Mouse (Mus musculus): ENCODE data around the gene Cib1. TPM values are rescaled to one million over a fixed set of nuclear protein-coding genes. Genes with fewer than 3 reads are reported as not detected.

Gene Cib1
- polyA plus RNA-seq, 1 experiment from 2014 or later = 186 TPM

- DNase-seq (ENCODE audit: low spot score) = no peak
Observed at GRCm38 (mm10) chr7:80184968-80185367, 47.6 kb downstream of the Cib1 start.

DNA sequence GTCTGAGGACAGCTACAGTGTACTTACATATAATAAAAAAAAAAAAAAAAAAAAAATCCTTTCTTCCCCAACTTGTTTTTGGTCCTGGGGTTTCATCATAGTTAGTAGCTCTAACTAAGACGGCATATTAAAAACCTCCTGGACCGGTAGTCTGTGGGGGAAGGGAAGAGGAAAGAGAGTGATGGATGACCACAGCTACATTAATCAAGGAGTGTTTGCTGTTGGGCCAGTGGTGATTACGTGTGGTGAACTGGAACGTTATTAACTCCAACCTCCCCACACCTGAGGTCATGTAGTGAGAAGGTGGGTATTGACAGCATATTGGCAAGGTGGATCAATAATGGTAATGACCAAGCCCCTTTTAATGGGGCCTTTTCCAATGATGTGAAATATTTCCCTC, 48.1 kb downstream of the Cib1 start:
- no peak for DNase-seq (ENCODE audit: low spot score)

DNA sequence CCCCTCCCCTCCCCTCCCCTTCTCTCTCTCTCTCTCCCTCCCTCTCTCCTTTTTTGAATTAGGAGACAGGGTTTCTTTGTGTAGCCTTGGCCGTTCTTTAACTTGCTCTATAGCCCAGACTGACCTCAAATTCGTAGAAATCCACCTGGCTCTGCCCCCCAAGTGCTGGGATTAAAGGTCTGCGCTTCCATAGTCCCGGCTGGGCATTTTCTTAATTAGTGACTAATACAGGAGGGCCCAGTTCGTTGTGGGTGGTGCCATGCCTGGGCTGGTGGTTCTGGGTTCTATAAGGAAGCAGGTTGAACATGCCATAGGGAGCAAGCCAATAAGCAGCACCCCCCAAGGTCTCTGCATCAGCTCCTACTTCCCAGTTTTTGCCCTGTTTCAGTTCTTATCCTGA, 48.6 kb downstream of the Cib1 start:
- DNase-seq (ENCODE audit: low spot score) = no peak

DNA sequence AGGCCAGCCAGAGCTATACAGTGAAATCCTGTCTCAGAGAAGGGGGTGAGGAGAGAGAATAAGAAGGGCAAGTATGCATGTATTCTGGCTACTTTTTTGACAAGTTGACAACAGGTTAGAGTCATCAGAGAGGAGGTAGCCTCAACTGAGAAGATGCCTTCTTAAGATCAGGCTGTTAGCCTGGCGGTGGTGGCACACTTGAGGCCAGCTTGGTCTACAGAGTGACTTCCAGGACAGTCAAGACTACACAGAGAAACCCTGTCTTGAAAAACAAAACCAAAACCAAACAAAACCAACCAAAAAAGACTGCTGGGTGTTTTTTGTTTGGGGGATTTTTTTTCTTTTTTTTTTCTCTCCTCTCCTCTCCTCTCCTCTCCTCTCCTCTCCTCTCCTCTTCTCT, 49.1 kb downstream of the Cib1 start:
- DNase-seq (ENCODE audit: low spot score) = no peak

DNA sequence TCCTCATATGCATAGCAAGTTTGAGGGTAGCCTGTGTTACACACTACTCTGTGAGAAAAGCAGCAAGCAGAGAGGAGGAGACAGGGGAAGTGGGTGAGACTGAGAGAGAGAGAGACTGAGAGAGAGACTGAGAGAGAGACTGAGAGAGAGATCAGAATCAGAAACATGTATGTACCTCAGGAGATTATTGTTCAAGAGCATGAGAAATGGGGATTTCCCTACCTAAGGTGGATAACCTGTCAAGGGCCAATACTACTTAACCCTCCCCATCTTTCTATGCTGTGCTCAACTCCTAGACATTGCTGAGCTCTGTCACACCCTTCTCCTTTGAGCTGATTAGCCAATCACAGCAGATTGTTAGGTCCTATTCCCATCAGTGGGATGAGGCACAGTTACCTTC, 50.5 kb downstream of the Cib1 start:
- no peak for DNase-seq (ENCODE audit: low spot score)

GRCm38 (mm10) chr7:80181078-80181477, 51.5 kb downstream of the Cib1 start:
- no peak for DNase-seq (ENCODE audit: low spot score)

DNA sequence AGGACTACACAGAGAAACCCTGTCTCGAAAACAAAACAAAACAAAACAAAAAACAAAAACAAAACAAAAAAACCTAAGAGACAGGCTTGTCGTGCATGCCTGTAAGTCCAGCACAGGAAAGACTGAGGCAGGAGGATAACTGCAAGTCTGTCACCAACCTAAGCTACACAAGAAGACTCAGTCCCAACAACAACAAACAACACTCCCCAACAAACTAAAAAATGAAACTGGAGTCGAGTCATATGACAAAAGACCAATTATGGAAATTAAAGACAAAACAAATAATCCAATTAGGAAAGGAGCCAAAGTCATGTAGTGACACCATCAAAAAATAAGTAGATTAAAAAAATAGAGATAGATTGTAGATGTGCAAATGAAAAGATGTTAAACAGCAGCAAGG, 52.4 kb downstream of the Cib1 start:
- DNase-seq (ENCODE audit: low spot score) = no peak

DNA sequence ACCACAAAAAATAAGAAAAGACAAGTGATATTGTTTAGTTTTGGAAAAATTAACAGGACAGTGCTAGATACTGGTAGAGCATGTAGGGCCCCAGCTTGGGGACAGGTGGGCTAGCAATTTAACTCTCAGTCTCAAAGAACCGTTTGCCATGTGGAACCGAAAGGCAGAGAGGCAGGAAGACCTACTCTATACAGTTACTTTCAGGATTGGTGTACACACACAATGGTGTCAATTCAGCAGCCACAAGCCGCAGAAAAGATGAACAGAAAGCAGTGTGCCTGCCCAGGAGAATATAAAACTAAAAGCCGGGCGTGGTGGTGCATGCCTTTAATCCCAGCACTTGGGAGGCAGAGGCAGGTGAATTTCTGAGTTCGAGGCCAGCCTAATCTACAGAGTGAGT, 52.8 kb downstream of the Cib1 start:
- DNase-seq (ENCODE audit: low spot score) = no peak

DNA sequence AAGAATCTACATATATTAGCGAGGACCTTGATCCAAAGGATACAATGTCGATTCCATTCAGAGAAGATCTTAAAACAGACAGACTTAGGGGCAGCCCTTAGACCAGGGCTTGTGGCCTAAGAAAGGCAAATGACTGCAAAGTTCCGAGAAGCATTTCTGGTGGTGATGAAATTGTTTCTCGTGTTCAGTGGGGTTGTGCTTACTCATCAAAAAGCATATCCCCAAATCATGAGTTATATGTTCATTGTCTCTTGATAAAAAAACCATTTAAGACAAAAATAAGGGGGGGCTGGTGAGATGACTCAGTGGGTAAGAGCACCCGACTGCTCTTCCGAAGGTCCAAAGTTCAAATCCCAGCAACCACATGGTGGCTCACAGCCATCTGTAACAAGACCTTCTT, 53.3 kb downstream of the Cib1 start:
- DNase-seq (ENCODE audit: low spot score) = no peak

DNA sequence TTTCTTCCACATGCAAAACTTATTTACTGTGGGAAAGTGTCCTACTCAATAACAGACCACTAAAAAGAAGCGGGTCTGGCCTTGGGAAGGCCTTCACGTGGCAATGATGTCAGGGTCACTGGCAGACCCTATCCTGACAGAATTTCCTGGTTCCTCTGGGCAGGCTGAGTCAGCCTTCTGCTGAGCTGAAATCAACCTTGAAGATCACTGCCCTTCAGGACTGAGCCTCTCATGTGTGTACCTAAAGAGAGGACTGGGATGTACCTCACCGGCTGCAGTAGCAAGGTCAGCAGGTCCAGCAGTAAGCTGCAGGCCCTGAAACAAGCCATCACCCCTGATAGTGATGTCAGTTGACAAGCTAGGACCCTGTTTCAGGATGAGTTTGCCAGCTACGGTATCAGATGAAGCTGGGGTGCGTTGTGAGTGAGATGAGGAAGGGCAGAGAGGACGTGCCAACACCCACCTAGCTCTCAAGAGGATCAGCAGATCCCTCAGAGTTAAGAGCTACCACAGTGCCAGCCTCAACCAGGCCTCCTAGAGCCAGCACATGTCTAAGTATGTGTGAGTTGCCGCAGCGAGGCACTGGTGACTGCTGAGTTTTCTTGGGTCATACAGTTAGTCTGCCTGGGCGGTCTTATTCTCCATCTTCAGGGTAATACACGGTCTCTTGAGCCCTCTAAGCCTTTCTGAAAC, 54.4 kb downstream of the Cib1 start:
- no peak for DNase-seq (ENCODE audit: low spot score)

- DNase-seq (ENCODE audit: low spot score) = no peak
Observed at GRCm38 (mm10) chr7:80177438-80177837, 55.2 kb downstream of the Cib1 start.

Other genes starting within 250 kb of the Cib1 start
- gene Zfp710, start 208.0 kb downstream of the Cib1 start, polyA plus RNA-seq (2015; fragmentation: Nextera tagmentation; extraction: Ambion mirVana) = 6.5 and 7.3 TPM in 2 replicates
- 322 and 332 TPM in 2 replicates for gene Idh2, start 117.4 kb downstream of the Cib1 start, polyA plus RNA-seq (2015; fragmentation: Nextera tagmentation; extraction: Ambion mirVana)
- gene Sema4b, start 46.0 kb downstream of the Cib1 start, polyA plus RNA-seq (2015; fragmentation: Nextera tagmentation; extraction: Ambion mirVana) = 16.8 and 20.9 TPM in 2 replicates
- gene Gdpgp1, start 52 bp upstream of the Cib1 start, polyA plus RNA-seq (2015; fragmentation: Nextera tagmentation; extraction: Ambion mirVana) = 2.7 and 3.4 TPM in 2 replicates
- 0.44 and 0.70 TPM in 2 replicates for gene Ttll13, start 13.6 kb upstream of the Cib1 start, polyA plus RNA-seq (2015; fragmentation: Nextera tagmentation; extraction: Ambion mirVana)
- gene Ngrn, start 28.4 kb upstream of the Cib1 start, polyA plus RNA-seq (2015; fragmentation: Nextera tagmentation; extraction: Ambion mirVana) = 65.6 and 65.8 TPM in 2 replicates
- gene Vps33b, start 36.8 kb upstream of the Cib1 start, polyA plus RNA-seq (2015; fragmentation: Nextera tagmentation; extraction: Ambion mirVana) = 5.6 and 6.8 TPM in 2 replicates
- gene Prc1, start 61.6 kb upstream of the Cib1 start, polyA plus RNA-seq (2015; fragmentation: Nextera tagmentation; extraction: Ambion mirVana) = 103 and 113 TPM in 2 replicates
- gene Rccd1, start 91.6 kb upstream of the Cib1 start, polyA plus RNA-seq (2015; fragmentation: Nextera tagmentation; extraction: Ambion mirVana) = 5.0 and 10.5 TPM in 2 replicates
- gene Unc45a, start 108.2 kb upstream of the Cib1 start, polyA plus RNA-seq (2015; fragmentation: Nextera tagmentation; extraction: Ambion mirVana) = 31.0 and 32.3 TPM in 2 replicates
- gene Hddc3, start 110.3 kb upstream of the Cib1 start, polyA plus RNA-seq (2015; fragmentation: Nextera tagmentation; extraction: Ambion mirVana) = 8.4 and 12.7 TPM in 2 replicates
- 7.1 and 10.3 TPM in 2 replicates for gene Man2a2, start 138.6 kb upstream of the Cib1 start, polyA plus RNA-seq (2015; fragmentation: Nextera tagmentation; extraction: Ambion mirVana)
- gene Fes, start 155.1 kb upstream of the Cib1 start, polyA plus RNA-seq (2015; fragmentation: Nextera tagmentation; extraction: Ambion mirVana) = 7.3 and 7.8 TPM in 2 replicates
- 6.8 and 9.1 TPM in 2 replicates for gene Furin, start 172.6 kb upstream of the Cib1 start, polyA plus RNA-seq (2015; fragmentation: Nextera tagmentation; extraction: Ambion mirVana)